Comparison of ENCODE assay signal across 8 mouse cellular contexts in the genomic region with DNA sequence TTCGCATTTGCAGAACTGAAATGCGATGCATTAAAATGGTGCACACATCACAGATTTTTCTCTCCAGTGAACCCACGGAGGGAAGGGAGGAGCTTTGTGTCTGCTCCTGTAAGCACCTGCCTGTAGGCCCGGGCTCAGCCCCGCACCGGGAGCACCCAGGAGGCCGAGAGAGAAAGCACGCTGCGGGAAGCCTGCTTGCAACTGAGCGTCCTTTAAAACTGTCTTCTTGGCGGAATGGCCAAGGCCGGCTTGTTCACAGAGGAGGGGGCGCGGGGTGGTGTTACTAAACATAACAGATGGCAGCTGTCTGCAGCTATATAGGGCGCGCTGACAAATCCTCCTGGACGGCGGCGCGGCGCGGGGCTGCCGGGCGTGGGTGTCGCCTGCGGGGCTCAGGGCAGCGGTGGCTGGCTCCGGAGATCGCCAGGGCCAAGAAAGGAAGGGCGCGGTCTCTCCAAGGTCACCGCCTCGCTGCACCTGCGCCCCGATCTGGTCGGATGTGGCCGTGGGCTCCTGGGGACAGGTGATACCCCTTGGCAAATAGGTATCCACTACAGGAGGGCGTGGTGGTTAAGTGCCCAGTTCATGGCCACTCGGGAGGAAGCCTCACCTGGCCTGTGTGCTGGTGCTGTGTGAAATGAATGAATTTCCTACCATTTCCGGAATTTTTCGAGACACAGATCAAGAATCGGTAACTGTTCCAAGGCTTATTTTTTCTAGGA.
A peak's percentile ranks its signal among the peaks of the same experiment; 100 is the strongest.
DNase-seq lines count a peak whose midpoint lies in the region; ATAC-seq lines count a peak whose summit lies in the region.

No protein-coding gene starts in this region.

- H3K4me3 ChIP-seq in intestine, embryonic 15.5 days (replicated peaks), result peak overlapping the region; percentile 36
- H3K4me3 ChIP-seq in limb, embryonic 11.5 days (ENCODE audit: low read depth, low read length), result peak overlapping the region; percentile 20
- H3K4me3 ChIP-seq in neural tube, embryonic 14.5 days (ENCODE audit: low read depth, low read length), result peak overlapping the region; percentile 33

- H3K27ac ChIP-seq in intestine, embryonic 15.5 days, result no peak overlapping the region
- H3K27ac ChIP-seq in limb, embryonic 11.5 days (replicated peaks; ENCODE audit: low read depth, low read length), result no peak overlapping the region
- H3K27ac ChIP-seq in neural tube, embryonic 14.5 days (ENCODE audit: low read depth, low read length), result peak overlapping the region; percentile 34

- peak overlapping the region; percentile 36 for H3K9ac ChIP-seq in intestine, embryonic 15.5 days
- no peak overlapping the region for H3K9ac ChIP-seq in limb, embryonic 11.5 days (ENCODE audit: low read length)
- H3K9ac ChIP-seq in neural tube, embryonic 14.5 days (replicated peaks; ENCODE audit: low read depth, low read length), result peak overlapping the region; percentile 48

- WGBS in intestine, embryonic 15.5 days, result 7% methylated on average over 42 of the region's 42 CpGs
- WGBS in limb, embryonic 11.5 days, result 7% methylated on average over 42 of the region's 42 CpGs
- WGBS in neural tube, embryonic 14.5 days, result 6% methylated on average over 41 of the region's 42 CpGs

- no peaks in the 10 kb centered on the region for H3K36me3 ChIP-seq in intestine, embryonic 15.5 days
- H3K36me3 ChIP-seq in limb, embryonic 11.5 days (ENCODE audit: control insufficient read depth, insufficient read depth, low read length), result no peaks in the 10 kb centered on the region
- no peaks in the 10 kb centered on the region for H3K36me3 ChIP-seq in neural tube, embryonic 14.5 days (ENCODE audit: control insufficient read depth, insufficient read depth, low read length)

- peaks cover 14% of the 10 kb centered on the region; the same call in 1 of the 2 replicates for H3K27me3 ChIP-seq in intestine, embryonic 15.5 days (replicated peaks)
- H3K27me3 ChIP-seq in limb, embryonic 11.5 days (ENCODE audit: control insufficient read depth, insufficient read depth, low read length), result peaks cover 18% of the 10 kb centered on the region
- no peaks in the 10 kb centered on the region for H3K27me3 ChIP-seq in neural tube, embryonic 14.5 days (ENCODE audit: control insufficient read depth, insufficient read depth, low read length)

- DNase-seq in kidney, adult 18-20 months, result peak; percentile 13
- no peak for DNase-seq in kidney, postnatal 25 days
- DNase-seq in cerebellum, adult 9-11 months, result peak; percentile 62
- DNase-seq in frontal cortex, postnatal 25 days (ENCODE audit: low spot score in 2 of 2), result peak; percentile 60 to 62
- DNase-seq in limb, embryonic 11.5 days (ENCODE audit: low spot score), result peak; percentile 51

- ATAC-seq in intestine, embryonic 15.5 days, result peak; percentile 37
- no peak for ATAC-seq in limb, embryonic 11.5 days (ENCODE audit: insufficient number of reproducible peaks, low FRiP score, low TSS enrichment, low read depth)
- ATAC-seq in neural tube, embryonic 14.5 days (ENCODE audit: low read depth), result peak; percentile 81
- no peak for ATAC-seq in erythroid progenitor cell, adult 5-6 weeks (replicated peaks; ENCODE audit: low FRiP score, poor library complexity, severe bottlenecking)

- no peaks in the 10 kb centered on the region for H3K9me3 ChIP-seq in intestine, embryonic 15.5 days
- H3K9me3 ChIP-seq in limb, embryonic 11.5 days (ENCODE audit: control insufficient read depth, low read length), result no peaks in the 10 kb centered on the region
- H3K9me3 ChIP-seq in neural tube, embryonic 14.5 days (ENCODE audit: control insufficient read depth, low read length), result no peaks in the 10 kb centered on the region

- H3K4me1 ChIP-seq in intestine, embryonic 15.5 days (replicated peaks), result peaks cover 8% of the 10 kb centered on the region; the same call in 1 of the 2 replicates
- no peaks in the 10 kb centered on the region for H3K4me1 ChIP-seq in limb, embryonic 11.5 days (ENCODE audit: control insufficient read depth, insufficient read depth, low read length)
- no peaks in the 10 kb centered on the region for H3K4me1 ChIP-seq in neural tube, embryonic 14.5 days (ENCODE audit: control insufficient read depth, insufficient read depth, low read length)

- H3K4me2 ChIP-seq in intestine, embryonic 15.5 days (replicated peaks), result peak overlapping the region; percentile 85
- H3K4me2 ChIP-seq in limb, embryonic 11.5 days (ENCODE audit: low read depth, severe bottlenecking), result peak overlapping the region; percentile 47
- peak overlapping the region; percentile 53 for H3K4me2 ChIP-seq in neural tube, embryonic 14.5 days (ENCODE audit: low read depth, low read length)

Comparison
In these comparisons a context has a peak if more than half of its experiments do, and no peak if none do; other contexts are left out.
1. DNase-seq: peak in kidney, adult 18-20 months (single experiment), cerebellum, adult 9-11 months (single experiment), frontal cortex, postnatal 25 days (2 of 2) and limb, embryonic 11.5 days (single experiment); none in kidney, postnatal 25 days (0 of 2).
2. ATAC-seq: peak in intestine, embryonic 15.5 days (single experiment) and neural tube, embryonic 14.5 days (single experiment); none in limb, embryonic 11.5 days (single experiment) and erythroid progenitor cell, adult 5-6 weeks (single experiment).
3. Peak in every context shown above with its lines, with median percentiles within 50 percentile points of each other: H3K4me2 ChIP-seq and H3K4me3 ChIP-seq.